Mouse (Mus musculus): ENCODE data around the gene Plch2. TPM values are rescaled to one million over a fixed set of nuclear protein-coding genes. Genes with fewer than 3 reads are reported as not detected.
A peak's percentile ranks its signal among the peaks of the same experiment; 100 is the strongest.

Gene Plch2
- polyA plus RNA-seq, 1 experiment from 2014 or later, result 9.8 TPM

DNA sequence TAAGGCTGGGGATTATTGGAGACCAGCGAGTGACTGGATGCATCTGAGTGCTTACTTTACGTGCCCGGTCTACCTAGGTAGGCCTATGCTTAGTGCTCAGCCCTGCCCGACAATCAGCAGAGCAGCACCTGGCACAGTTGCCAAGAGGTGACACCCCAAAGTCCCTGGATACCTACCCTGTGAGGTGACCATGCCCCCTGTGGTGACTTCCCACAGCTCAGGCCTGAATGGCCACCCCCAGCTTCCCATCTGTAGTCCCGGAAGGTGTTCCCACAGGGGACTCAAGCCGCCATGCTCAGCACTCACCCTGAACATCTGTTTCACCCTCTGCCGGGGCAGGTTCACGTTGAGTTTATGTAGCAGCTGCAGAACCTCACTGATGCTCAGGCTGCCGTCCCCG, 50.3 kb downstream of the Plch2 start:
- H3K27ac ChIP-seq (replicated peaks; ENCODE audit: low read depth, low read length), result no peak overlapping the region
- no peaks in the 10 kb centered on the region for H3K4me1 ChIP-seq (ENCODE audit: control insufficient read depth, insufficient read depth, low read length)
- no peaks in the 10 kb centered on the region for H3K27me3 ChIP-seq (replicated peaks; ENCODE audit: control insufficient read depth, insufficient read depth, low read length)
- no peak overlapping the region for H3K4me3 ChIP-seq (ENCODE audit: low read depth, low read length)
- H3K36me3 ChIP-seq (ENCODE audit: control insufficient read depth, insufficient read depth, low read length), result no peaks in the 10 kb centered on the region
- H3K4me2 ChIP-seq (ENCODE audit: low read depth, low read length), result no peak overlapping the region
- ATAC-seq (ENCODE audit: low read depth), result no peak; the same call in 1 of the 2 replicates
- DNase-seq (ENCODE audit: low spot score), result no peak
- H3K9me3 ChIP-seq (ENCODE audit: control insufficient read depth, low read length), result no peaks in the 10 kb centered on the region
- no peak overlapping the region for H3K9ac ChIP-seq (ENCODE audit: low read depth, low read length)
- 64% methylated on average over 10 of the region's 10 CpGs for WGBS

DNA sequence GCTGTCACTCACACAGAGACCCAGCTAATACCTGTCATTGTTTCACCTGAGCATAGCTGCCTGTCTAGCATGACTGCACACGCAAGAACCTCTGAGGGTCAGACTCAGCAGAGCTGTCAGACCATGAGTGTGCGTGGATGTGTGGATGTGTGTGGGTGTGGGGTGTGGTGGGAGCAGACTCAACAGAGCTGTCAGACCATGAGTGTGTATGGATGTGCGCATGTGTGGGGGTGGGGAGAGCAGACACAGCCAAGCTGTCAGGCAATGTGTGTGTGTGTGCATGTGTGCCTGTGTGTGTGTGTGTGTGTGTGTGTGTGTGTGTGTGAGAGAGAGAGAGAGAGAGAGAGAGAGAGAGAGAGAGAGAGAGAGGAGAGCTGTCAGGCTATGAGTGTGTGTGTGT, 51.3 kb downstream of the Plch2 start:
- ATAC-seq (ENCODE audit: low read depth) (no peak), DNase-seq (ENCODE audit: low spot score) (no peak)
- no peaks in the 10 kb centered on the region for H3K9me3 ChIP-seq (ENCODE audit: control insufficient read depth, low read length)
- H3K27ac ChIP-seq (replicated peaks; ENCODE audit: low read depth, low read length), result no peak overlapping the region
- H3K4me2 ChIP-seq (ENCODE audit: low read depth, low read length), result no peak overlapping the region
- no peaks in the 10 kb centered on the region for H3K36me3 ChIP-seq (ENCODE audit: control insufficient read depth, insufficient read depth, low read length)
- no peak overlapping the region for H3K9ac ChIP-seq (ENCODE audit: low read depth, low read length)
- 76% methylated on average over 3 of the region's 3 CpGs for WGBS
- no peaks in the 10 kb centered on the region for H3K4me1 ChIP-seq (ENCODE audit: control insufficient read depth, insufficient read depth, low read length)
- no peaks in the 10 kb centered on the region for H3K27me3 ChIP-seq (replicated peaks; ENCODE audit: control insufficient read depth, insufficient read depth, low read length)
- no peak overlapping the region for H3K4me3 ChIP-seq (ENCODE audit: low read depth, low read length)

DNA sequence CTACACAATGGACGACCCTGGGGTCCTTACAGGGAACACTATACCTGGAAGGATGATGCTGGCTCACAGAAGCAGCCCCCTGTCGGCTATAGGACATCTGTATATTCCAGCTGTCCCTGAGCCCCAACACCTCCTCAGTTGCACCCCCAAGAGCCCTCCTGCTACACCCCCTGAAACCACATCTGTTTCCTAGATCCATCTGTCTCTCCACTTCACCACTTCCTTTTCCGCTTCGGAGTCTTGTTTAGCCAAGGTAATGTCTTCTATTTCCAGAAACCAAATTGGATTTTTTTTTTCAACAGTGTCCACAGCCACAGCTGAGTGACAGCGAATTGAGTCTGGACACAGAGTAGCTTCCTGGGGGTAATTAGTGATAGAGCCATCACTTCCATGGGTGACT, 57.2 kb downstream of the Plch2 start:
- Histone ChIP-seq H3K27ac (replicated peaks; ENCODE audit: low read depth, low read length) (no peak overlapping the region), H3K4me1 (ENCODE audit: control insufficient read depth, insufficient read depth, low read length) (no peaks in the 10 kb centered on the region), H3K36me3 (ENCODE audit: control insufficient read depth, insufficient read depth, low read length) (no peaks in the 10 kb centered on the region), H3K27me3 (replicated peaks; ENCODE audit: control insufficient read depth, insufficient read depth, low read length) (no peaks in the 10 kb centered on the region), H3K4me2 (ENCODE audit: low read depth, low read length) (no peak overlapping the region), H3K9ac (ENCODE audit: low read depth, low read length) (no peak overlapping the region), H3K9me3 (ENCODE audit: control insufficient read depth, low read length) (no peaks in the 10 kb centered on the region), H3K4me3 (ENCODE audit: low read depth, low read length) (no peak overlapping the region)
- WGBS, result 76% methylated on average over 5 of the region's 5 CpGs
- no peak for ATAC-seq (ENCODE audit: low read depth)
- DNase-seq (ENCODE audit: low spot score), result no peak

- Histone ChIP-seq H3K27ac (replicated peaks; ENCODE audit: low read depth, low read length) (no peak overlapping the region), H3K9ac (ENCODE audit: low read depth, low read length) (no peak overlapping the region), H3K9me3 (ENCODE audit: control insufficient read depth, low read length) (no peaks in the 10 kb centered on the region), H3K36me3 (ENCODE audit: control insufficient read depth, insufficient read depth, low read length) (no peaks in the 10 kb centered on the region), H3K4me1 (ENCODE audit: control insufficient read depth, insufficient read depth, low read length) (peaks cover 4% of the 10 kb centered on the region; the same call in 1 of the 2 replicates), H3K4me3 (ENCODE audit: low read depth, low read length) (no peak overlapping the region), H3K4me2 (ENCODE audit: low read depth, low read length) (no peak overlapping the region), H3K27me3 (replicated peaks; ENCODE audit: control insufficient read depth, insufficient read depth, low read length) (no peaks in the 10 kb centered on the region)
- WGBS, result 34% methylated on average over 8 of the region's 8 CpGs
- ATAC-seq (ENCODE audit: low read depth) (no peak; the same call in 1 of the 2 replicates), DNase-seq (ENCODE audit: low spot score) (peak; percentile 46)
These were observed 59.9 kb downstream of the Plch2 start for GRCm38 (mm10) chr4:154996572-154997154.

DNA sequence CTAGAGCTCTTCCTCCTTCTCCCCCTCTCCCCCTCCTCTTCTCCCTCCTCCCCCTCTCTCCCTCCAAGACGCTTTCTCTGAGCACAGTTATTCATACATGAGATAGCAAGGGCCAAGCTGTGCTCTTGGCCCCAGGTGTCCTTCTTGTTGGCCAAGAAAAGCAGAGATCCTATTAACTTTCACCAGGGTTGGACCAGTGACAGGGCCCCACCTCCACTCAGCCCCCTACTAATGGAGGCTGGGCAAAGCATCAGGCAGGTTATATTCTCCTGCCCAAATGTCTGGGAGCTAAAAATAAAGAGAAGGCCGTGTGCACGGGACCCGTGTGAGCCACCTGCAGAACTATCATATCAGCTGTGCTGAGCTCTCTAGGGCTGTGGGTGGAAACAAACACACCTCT, 61.7 kb downstream of the Plch2 start:
- Histone ChIP-seq H3K9ac (ENCODE audit: low read depth, low read length) (no peak overlapping the region), H3K4me1 (ENCODE audit: control insufficient read depth, insufficient read depth, low read length) (peaks cover 4% of the 10 kb centered on the region; the same call in 1 of the 2 replicates), H3K4me3 (ENCODE audit: low read depth, low read length) (no peak overlapping the region), H3K4me2 (ENCODE audit: low read depth, low read length) (no peak overlapping the region), H3K36me3 (ENCODE audit: control insufficient read depth, insufficient read depth, low read length) (no peaks in the 10 kb centered on the region), H3K9me3 (ENCODE audit: control insufficient read depth, low read length) (no peaks in the 10 kb centered on the region), H3K27ac (replicated peaks; ENCODE audit: low read depth, low read length) (no peak overlapping the region), H3K27me3 (replicated peaks; ENCODE audit: control insufficient read depth, insufficient read depth, low read length) (no peaks in the 10 kb centered on the region)
- WGBS, result 69% methylated on average over 4 of the region's 4 CpGs
- no peak for DNase-seq (ENCODE audit: low spot score)
- no peak for ATAC-seq (ENCODE audit: low read depth)

DNA sequence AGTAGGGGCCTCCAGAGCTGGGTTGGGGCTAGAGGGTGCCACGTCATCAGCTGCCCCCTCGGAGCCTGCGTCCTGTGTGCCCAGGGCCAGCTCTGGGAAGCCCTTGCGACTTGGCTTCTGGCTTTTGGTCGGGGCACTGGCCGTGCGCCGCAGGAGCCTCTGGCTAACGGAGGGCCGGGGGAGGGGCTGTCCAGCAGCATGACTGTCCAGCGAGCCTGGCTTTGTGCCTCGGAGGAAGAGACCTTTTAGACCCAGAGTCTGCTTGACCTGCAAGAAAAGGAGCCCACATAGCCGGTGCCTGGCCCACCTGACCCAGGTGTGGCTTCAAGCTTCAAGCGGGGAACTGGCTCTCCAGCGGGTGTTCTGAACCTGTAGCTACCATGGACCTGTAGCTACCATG, 69.8 kb downstream of the Plch2 start:
- 0 out of 2 replicates have a peak, but pooled peaks cover 5% of the 10 kb centered on the region for H3K27me3 ChIP-seq (replicated peaks; ENCODE audit: control insufficient read depth, insufficient read depth, low read length)
- DNase-seq (ENCODE audit: low spot score), result no peak
- no peak overlapping the region for H3K9ac ChIP-seq (ENCODE audit: low read depth, low read length)
- no peak for ATAC-seq (ENCODE audit: low read depth)
- no peak overlapping the region for H3K4me3 ChIP-seq (ENCODE audit: low read depth, low read length)
- H3K4me1 ChIP-seq (ENCODE audit: control insufficient read depth, insufficient read depth, low read length), result no peaks in the 10 kb centered on the region
- H3K36me3 ChIP-seq (ENCODE audit: control insufficient read depth, insufficient read depth, low read length), result no peaks in the 10 kb centered on the region
- H3K27ac ChIP-seq (replicated peaks; ENCODE audit: low read depth, low read length), result no peak overlapping the region
- 72% methylated on average over 7 of the region's 15 CpGs for WGBS
- no peaks in the 10 kb centered on the region for H3K9me3 ChIP-seq (ENCODE audit: control insufficient read depth, low read length)
- H3K4me2 ChIP-seq (ENCODE audit: low read depth, low read length), result no peak overlapping the region

- Histone ChIP-seq H3K27ac (replicated peaks; ENCODE audit: low read depth, low read length) (no peak overlapping the region), H3K4me1 (ENCODE audit: control insufficient read depth, insufficient read depth, low read length) (no peaks in the 10 kb centered on the region), H3K4me2 (ENCODE audit: low read depth, low read length) (peak overlapping the region; percentile 32; the same call in 1 of the 2 replicates), H3K9me3 (ENCODE audit: control insufficient read depth, low read length) (no peaks in the 10 kb centered on the region), H3K36me3 (ENCODE audit: control insufficient read depth, insufficient read depth, low read length) (peaks cover 3% of the 10 kb centered on the region), H3K4me3 (ENCODE audit: low read depth, low read length) (no peak overlapping the region), H3K9ac (ENCODE audit: low read depth, low read length) (no peak overlapping the region; the same call in 1 of the 2 replicates), H3K27me3 (replicated peaks; ENCODE audit: control insufficient read depth, insufficient read depth, low read length) (0 out of 2 replicates have a peak, but pooled peaks cover 5% of the 10 kb centered on the region)
- ATAC-seq (ENCODE audit: low read depth), result 0 out of 2 replicates have a peak, but pooled peaks have one; percentile 23
- WGBS, result 18% methylated on average over 11 of the region's 17 CpGs
- peak; percentile 65 for DNase-seq (ENCODE audit: low spot score)
These were observed 70.5 kb downstream of the Plch2 start for GRCm38 (mm10) chr4:154986096-154986495.

- DNase-seq (ENCODE audit: low spot score), result no peak
- H3K36me3 ChIP-seq (ENCODE audit: control insufficient read depth, insufficient read depth, low read length), result peaks cover 12% of the 10 kb centered on the region
- H3K4me1 ChIP-seq (ENCODE audit: control insufficient read depth, insufficient read depth, low read length), result no peaks in the 10 kb centered on the region
- 90% methylated on average over 5 of the region's 5 CpGs for WGBS
- no peaks in the 10 kb centered on the region for H3K9me3 ChIP-seq (ENCODE audit: control insufficient read depth, low read length)
- H3K27ac ChIP-seq (replicated peaks; ENCODE audit: low read depth, low read length), result no peak overlapping the region
- no peak overlapping the region for H3K4me3 ChIP-seq (ENCODE audit: low read depth, low read length)
- H3K9ac ChIP-seq (ENCODE audit: low read depth, low read length), result no peak overlapping the region; the same call in 1 of the 2 replicates
- ATAC-seq (ENCODE audit: low read depth), result no peak
- no peak overlapping the region for H3K4me2 ChIP-seq (ENCODE audit: low read depth, low read length)
- 0 out of 2 replicates have a peak, but pooled peaks cover 5% of the 10 kb centered on the region for H3K27me3 ChIP-seq (replicated peaks; ENCODE audit: control insufficient read depth, insufficient read depth, low read length)
These were observed 71.3 kb downstream of the Plch2 start for GRCm38 (mm10) chr4:154985151-154985777.

GRCm38 (mm10) chr4:154983767-154984166, 72.8 kb downstream of the Plch2 start:
- no peak for DNase-seq (ENCODE audit: low spot score)
- no peak overlapping the region for H3K4me3 ChIP-seq (ENCODE audit: low read depth, low read length)
- 28% methylated on average over 22 of the region's 24 CpGs for WGBS
- no peaks in the 10 kb centered on the region for H3K9me3 ChIP-seq (ENCODE audit: control insufficient read depth, low read length)
- no peaks in the 10 kb centered on the region for H3K4me1 ChIP-seq (ENCODE audit: control insufficient read depth, insufficient read depth, low read length)
- H3K27ac ChIP-seq (replicated peaks; ENCODE audit: low read depth, low read length), result no peak overlapping the region
- peak overlapping the region; percentile 14; the same call in 1 of the 2 replicates for H3K9ac ChIP-seq (ENCODE audit: low read depth, low read length)
- 0 out of 2 replicates have a peak, but pooled peaks cover 5% of the 10 kb centered on the region for H3K27me3 ChIP-seq (replicated peaks; ENCODE audit: control insufficient read depth, insufficient read depth, low read length)
- ATAC-seq (ENCODE audit: low read depth), result no peak
- no peak overlapping the region for H3K4me2 ChIP-seq (ENCODE audit: low read depth, low read length)
- peaks cover 27% of the 10 kb centered on the region for H3K36me3 ChIP-seq (ENCODE audit: control insufficient read depth, insufficient read depth, low read length)

Data from embryonic facial prominence, embryonic 14.5 days (tissue).